Mouse (Mus musculus) lung, postnatal 0 days (tissue): ENCODE measurements around the gene Fxr2.

Experiments
- CTCF ChIP-seq: IDR thresholded peaks from 2 replicates; pipeline ENCODE4 v1.5.1; 2016; ENCODE audit warnings: antibody characterized with exemption, mild to moderate bottlenecking
- EP300 ChIP-seq: IDR thresholded peaks from 2 replicates; pipeline ENCODE4 v1.6.1; 2016; ENCODE audit warnings: antibody characterized with exemption, mild to moderate bottlenecking, control low read depth

- TF ChIP-seq CTCF, result no peak; the same call in 1 of the 2 replicates
- no peak for TF ChIP-seq EP300
These were observed 507 bp downstream of the Fxr2 start for GRCm38 (mm10) chr11:69633128-69633866.
